Mouse (Mus musculus) liver, postnatal 0 days (tissue): ENCODE results near the gene Fam71e2.

Experiments
- CTCF ChIP-seq: sonication (generic); IDR thresholded peaks from 2 replicates; pipeline ENCODE4 v1.5.1; 2016; ENCODE audit warnings: antibody characterized with exemption, low read depth
- EP300 ChIP-seq: IDR thresholded peaks from 2 replicates; pipeline ENCODE4 v1.6.1; 2016; ENCODE audit warnings: antibody characterized with exemption, low read depth, mild to moderate bottlenecking

DNA sequence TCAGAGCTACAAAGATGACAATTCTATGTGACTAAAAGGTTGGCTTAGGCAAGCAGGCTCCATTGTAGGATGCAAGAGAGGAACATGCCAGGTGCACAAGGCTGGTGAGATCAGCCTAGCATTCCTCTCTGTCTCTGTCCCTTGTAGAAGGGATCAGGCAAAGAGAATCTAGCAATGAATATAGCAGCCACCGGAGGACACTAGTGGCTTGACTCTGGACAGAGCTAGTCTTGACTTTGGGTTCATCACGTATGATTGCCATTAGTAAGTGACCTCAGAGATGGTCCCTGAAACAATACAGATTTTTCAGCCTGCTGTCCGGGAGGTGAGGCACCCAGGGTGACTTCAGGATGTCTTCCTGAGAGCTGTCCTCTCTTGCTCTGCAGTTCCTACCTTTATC is 58.5 kb downstream of the Fam71e2 start:
- peak; percentile 55 for TF ChIP-seq CTCF
- TF ChIP-seq EP300, result no peak
